Mouse (Mus musculus) spleen, adult 2 months (tissue): ENCODE results near the gene Bcl7b.

Source experiments
- CTCF ChIP-seq: fragments of 200-500 bp; IDR thresholded peaks from 2 replicates; pipeline ENCODE4 v1.5.1; 2011; ENCODE audit warnings: mild to moderate bottlenecking, inconsistent platforms; ENCODE audit not compliant: insufficient read depth, insufficient read length, insufficient replicate concordance; ENCODE audit errors: extremely low read depth
- POLR2A ChIP-seq: fragments of 200-500 bp; IDR thresholded peaks from 2 replicates; pipeline ENCODE4 v1.6.1; 2011; ENCODE audit warnings: low read depth, low read length, inconsistent platforms

DNA sequence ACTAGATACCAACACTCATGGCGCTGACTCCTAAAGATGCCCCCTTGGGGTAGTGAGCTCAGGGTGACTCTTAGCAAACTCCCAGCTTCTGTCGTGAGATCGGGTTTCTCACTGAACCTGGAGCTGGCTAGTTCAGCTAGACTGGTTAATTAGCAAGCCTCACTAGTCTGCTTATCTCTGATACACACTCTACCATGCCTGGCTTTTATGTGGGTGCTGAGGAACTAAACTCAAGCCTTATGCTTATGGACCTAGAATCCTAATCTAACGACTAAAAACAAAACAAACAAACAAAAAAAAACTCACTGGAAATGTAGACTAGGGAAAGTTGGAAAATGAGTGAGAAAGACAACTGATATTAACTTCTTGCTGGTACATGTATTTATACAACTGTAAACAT lies 23.6 kb upstream of the Bcl7b start:
- TF ChIP-seq CTCF (no peak), POLR2A (no peak)
